Mouse (Mus musculus): Measurements from ENCODE around the gene Dbndd1.
A peak's percentile ranks its signal among the peaks of the same experiment; 100 is the strongest.
"Not testable (repeated sequence)": the region's sequence is repeated elsewhere in the genome, so short reads cannot be mapped to it uniquely, and the experiment has no call there.

Dbndd1 gene

DNA sequence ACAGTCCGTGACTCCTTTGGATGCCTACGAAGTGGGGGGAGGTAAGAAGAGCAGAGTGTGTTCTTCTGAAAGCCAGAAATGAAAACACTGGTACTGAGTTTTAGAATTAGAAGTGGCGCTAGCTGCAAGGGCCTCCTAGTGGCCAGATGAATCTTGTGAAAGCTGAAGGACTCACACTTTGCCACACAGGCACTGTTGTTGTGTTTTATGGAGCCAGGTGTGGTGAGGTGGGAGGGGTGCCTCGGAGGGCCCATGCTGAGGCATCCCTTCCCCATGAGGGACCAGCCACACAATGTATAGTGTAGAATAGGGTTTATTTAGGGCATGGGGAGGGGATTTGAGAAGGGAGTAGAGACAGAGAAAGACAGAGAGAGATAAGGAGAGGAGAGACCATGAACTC is 17.6 kb downstream of the Dbndd1 start:
- peak; percentile 54 for DNase-seq (ENCODE audit: low read depth, low spot score)

DNA sequence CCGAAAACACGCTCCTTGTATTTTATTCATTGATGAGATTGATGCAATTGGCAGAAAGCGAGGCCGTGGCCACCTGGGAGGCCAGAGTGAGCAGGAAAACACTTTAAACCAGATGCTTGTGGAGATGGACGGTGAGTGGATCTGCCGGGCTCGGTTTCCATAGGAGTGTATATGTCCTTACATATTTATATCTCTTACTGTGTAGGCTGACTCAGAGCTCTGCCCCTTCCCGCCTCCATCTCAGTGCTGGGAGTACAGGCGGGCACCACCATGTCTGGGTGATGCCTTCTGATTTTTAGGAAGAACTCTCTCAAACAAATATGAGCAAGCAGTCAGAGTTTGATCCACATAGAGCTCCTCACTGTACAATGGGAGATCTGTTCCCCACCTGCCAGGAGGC is 22.4 kb downstream of the Dbndd1 start:
- peak; percentile 1 for DNase-seq (ENCODE audit: low read depth, low spot score)

DNA sequence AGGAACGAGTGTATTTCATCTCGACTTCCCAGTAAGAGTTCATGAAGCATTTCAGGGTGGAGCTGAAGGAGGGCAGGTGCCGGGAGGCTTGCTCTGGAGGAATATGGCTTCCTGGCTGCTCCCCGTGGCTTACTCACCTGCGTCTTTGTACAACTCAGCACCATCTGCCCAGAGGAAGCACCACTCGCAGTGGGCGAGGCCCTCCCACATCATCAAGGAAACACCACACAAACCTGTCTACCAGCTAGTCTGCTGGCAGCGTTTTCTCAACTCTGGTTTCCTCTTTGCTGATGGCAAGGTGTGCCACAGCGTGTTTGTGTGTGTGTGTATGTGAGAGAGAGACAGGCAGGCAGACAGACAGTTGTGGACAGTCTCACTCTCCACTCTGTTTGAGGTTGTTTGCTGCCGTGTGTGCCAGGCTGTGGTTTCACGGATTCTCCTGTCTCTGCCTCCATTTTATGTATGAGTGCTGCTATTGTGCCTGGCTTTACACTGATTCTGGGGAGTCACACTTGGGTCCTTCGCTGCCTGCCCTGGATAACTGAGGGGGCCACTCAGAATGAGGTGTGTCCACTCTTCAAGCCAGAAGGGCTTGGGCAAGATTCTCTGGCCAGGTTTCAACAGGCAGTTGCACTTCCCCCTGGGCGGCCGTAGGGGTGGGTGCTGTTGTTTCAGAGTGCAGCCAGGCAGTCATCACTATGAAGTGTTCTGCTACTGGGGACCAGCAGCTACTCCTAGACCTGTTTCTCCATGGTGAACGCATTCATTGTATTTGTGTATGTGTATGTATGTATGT is 23.8 kb downstream of the Dbndd1 start:
- DNase-seq (ENCODE audit: low read depth, low spot score), result no peak

DNA sequence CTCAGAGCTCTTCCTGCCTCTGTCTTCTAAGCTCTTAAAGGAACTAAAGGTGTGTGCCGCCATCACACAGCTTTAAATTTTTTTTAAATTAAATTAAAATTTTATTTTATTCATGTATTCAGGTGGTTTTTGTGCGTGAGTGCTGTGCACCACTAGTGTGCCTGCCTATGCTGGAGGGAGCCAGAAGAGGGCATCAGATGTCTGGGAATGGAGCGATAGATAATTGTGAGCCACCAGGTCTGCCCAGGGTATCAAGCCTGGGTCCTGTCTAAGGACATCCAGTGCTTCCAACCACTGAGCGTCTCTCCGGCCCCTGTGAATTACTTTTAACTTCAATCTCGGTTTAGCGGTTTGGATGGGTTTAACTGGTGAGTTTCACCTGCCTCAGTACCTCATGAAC is 32.6 kb downstream of the Dbndd1 start:
- DNase-seq (ENCODE audit: low read depth, low spot score), result peak; percentile 67

DNA sequence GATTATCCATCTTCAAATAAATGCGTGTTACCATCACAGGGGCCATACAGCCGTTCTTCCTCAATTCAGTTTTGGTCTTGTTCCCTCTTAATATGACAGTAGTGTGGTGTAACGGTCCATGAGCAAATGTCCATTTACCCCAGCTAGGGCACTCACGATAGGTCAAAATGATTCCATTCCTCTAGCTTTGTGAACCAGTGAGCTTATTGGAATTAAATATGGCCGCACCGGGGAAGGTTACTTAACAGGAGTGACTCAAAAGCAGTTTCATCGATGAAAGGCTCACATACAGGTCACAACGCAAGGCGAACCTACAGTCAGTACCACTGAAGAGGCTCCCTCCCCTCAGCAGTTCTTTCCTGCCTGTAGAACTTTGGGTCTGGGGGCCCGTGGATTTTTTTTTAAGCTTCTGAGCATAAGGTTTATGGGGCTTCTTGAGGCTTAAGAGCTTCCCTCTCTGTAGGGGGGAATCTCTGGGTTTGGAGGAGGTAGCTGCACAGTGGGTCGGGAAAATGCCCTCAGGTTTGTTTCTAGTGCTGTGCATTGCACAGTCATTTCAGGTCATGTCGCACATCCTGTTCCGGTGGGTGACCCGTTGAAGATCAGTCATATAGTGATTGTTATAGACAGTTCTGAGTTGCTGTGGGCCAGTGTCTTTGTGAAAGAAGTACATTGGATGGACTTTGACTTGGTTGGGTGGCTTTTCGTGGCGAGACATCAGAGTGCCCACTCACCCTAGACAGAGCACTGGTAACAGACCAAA is 36.6 kb downstream of the Dbndd1 start:
- DNase-seq (ENCODE audit: low read depth, low spot score), result peak; percentile 28

DNA sequence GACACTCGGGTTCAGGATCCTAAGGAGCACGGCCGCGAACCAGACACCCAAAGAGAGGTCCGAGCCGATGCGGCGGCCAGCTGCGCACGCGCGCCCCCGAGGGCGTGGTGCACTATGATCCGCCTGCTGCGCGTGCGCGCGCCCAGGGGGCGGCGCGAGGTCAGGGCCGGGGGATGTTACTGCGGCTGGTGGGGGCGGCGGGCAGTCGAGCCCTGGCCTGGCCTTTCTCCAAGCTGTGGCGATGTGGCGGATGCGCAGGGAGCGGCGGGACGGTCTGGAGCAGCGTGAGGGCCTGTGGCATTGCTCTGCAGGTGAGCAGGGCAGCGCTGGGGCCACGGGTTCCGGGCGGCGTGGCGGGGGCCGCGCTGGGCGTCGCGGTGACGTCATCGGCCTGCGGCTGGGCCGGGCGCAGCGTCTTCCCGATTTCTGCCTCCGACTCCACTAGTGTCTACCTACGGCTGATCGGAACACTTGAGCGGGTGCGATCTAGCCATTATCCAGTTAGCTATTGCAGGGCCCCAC is 37.5 kb downstream of the Dbndd1 start, which contains the start of gene Afg3l1:
Afg3l1 (plus strand) TSS at position 167 of the 522 bp plus-strand sequence.
- DNase-seq (ENCODE audit: low read depth, low spot score), result peak; percentile 86

DNA sequence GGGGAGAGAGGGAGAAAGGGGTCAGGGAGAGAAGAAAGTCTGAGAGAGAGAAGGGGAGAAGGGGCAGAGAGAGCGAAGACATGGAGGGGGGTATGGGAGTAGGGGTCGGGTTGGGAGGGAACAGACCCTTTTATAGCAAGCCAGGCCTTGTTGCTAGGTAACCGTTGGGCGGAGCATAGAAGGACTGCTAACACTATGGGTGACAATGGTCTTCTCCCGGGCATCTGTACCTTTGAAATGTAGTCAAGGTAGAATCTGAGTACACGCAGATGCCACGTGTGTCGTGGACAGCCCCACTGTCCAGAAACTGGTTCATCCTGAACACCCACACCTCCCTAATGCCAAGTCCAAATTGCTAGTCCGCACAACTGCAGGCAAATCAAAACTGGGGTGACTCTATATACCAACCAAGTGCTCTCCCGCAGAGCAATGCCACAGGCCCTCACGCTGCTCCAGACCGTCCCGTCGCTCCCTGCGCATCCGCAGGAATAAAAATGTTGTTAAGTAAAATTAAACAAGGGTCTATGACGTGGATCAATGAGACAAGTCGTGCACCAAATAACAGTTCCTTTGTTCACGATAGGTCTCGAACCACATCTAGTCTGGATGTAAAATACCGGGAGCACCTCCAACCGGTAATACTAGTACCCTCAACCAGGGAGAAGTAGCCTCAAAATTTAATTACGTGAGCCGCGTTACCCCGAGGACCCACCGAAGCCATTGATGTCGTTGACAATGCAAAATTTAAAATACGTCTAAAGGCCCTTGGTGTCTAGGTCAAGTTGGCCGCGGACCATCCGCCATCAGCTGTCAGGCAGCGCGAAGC is 38.1 kb downstream of the Dbndd1 start:
- DNase-seq (ENCODE audit: low read depth, low spot score), result peak; percentile 42

DNA sequence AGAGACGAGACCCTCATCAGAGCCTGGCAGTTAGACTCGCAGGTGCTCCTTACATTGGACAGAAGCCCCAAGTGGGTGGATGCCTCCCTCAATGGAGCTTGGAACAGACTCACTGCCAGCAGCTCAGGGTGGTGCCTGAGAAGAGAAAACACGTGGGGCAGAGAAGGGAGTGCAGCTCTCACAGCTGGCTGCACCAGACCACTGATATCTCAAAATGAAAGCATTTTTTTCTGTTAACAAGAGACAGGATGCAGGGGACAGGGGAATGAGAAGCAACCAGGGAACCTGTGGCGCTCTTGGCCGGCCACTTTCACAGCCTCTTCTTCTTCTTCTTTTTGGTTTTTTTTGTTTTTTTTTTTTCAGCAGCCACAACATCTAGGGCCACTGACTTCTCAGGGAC is 40.7 kb downstream of the Dbndd1 start:
- DNase-seq (ENCODE audit: low read depth, low spot score), result not testable (repeated sequence)

DNA sequence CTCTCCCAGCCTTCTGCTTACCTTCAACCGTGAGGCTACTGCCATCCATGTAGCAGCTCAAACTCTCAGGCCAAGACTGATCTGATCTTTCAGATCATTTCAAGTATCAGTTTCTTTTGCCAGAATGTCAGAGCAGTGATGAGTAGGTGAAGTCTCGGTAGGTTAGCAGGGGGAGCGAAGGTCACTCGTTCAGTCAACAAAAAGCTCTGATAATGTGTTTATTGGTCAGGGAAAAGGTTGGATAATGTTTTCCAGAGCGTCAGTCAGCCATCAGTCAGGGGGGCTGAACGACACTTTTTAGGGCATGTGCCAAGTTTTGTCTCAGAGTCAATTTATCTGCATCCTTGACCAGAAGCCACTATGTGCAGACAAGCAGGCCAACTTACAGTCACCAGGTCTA is 42.3 kb downstream of the Dbndd1 start:
- DNase-seq (ENCODE audit: low read depth, low spot score), result not testable (repeated sequence)

DNA sequence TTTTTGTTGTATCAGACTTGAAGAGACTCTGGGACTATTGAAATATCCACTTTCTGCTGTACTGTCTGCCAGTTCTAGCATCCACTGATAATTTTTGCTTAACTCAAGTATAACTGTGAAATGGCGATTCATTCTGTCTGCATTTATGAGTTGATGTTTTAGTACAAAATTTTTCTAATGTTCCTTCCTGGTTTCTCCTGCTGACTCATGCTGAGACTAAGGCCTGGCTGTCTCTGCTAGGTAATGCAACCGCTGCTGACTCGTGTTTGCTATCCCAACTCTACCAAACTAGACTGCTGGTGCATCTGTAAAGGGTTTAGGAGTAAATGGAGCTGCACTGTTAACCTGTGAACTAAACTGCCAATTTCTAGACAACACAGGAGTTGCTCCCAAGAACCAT is 47.8 kb downstream of the Dbndd1 start:
- DNase-seq (ENCODE audit: low read depth, low spot score), result peak; percentile 2

DNA sequence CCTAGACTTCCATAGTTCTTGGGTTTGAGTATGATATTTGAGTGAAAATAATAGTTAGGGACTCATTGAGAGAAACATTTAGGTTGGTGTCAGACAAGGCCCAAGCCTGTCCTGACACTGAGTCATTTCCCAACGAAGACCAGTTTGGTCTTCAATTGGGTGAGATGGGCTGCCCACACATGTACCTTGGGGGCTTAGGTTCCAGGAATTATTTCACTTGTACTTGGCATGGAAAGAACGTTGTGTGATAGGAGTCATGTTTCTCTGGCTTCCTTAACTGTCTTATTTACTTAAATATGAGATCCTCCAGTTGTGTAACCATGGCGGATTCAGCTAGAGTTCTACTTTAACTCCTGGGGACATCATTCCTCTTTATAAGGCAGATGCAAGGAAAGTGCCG is 51.6 kb downstream of the Dbndd1 start:
- no peak for DNase-seq (ENCODE audit: low read depth, low spot score)
